Mouse (Mus musculus) layer of hippocampus, postnatal 14 days (tissue): ENCODE measurements around the gene Lhfpl3. TPM values are rescaled to one million over a fixed set of nuclear protein-coding genes. Genes with fewer than 3 reads are reported as not detected.
A peak's percentile ranks its signal among the peaks of the same experiment; 100 is the strongest.

Source experiments
- DNase-seq, 2 experiments: peaks; one replicate each; pipeline ENCODE4 v3.0.0; 2021 to 2022; ENCODE audit warnings: low spot score in 2 of 2, mixed read lengths in 1 of 2
- total RNA-seq, 2 experiments: library from RNA; stranded (reverse); gene quantifications; 2 replicates each; pipeline ENCODE4 v1.2.3; 2021

Gene Lhfpl3
- total RNA-seq, 2 experiments from 2014 or later = 25.7 to 27.1 TPM

DNA sequence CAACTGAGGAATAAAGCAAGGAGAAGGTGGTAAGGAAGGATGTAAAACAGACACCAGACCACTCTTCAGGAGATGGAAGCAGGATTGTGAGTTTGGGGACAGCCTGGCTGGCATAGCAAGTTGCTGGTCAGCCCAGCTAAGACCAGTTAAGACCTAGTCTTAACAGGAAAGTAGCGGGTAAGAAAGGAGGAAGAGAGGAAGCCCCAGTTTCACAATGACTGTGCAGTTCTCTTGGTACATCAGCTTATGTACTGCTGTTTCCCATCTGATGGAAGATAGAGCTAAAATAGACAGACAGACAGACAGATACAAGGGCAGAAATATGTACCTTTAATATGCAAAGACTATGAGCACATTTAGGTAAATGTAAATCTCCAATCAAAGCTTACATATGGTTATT, 171.3 kb downstream of the Lhfpl3 start:
- no peak for DNase-seq

DNA sequence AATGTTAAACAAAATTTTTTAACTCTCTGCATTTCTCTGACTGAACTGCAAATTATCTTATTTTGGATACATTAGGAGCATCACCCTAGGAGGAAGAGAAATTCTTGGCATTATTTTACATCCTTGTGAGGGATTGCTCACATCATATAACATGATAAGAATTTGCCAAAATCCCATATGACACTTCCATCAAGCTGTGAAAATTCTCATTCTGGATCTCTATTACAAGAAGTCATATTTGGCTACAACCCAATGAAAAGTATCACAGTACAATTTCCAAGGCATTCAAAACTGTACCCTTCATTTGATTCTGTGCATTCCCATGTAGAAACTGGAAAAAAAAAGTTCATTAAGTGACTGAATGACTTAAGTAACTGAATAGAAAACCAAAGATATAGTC, 180.3 kb downstream of the Lhfpl3 start:
- no peak for DNase-seq

DNA sequence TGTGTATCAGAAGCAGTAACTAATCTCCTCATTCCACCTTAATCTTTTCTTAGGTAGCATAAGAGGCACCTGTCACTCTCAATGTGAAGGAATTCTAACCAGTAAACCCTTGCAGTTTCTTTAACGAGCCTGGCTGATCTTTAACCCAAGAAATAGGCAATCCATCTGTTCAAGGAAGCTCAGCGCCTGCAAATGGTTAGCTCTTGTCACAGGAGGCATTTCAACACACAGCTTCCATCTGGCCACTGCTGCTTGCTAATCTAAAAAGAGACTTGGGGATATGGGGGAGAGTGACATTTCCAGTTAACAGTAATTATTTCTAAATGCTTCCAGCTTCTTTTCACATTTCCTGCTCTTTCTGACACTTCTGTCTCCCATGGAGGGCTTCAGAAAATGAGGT, 182.9 kb downstream of the Lhfpl3 start:
- DNase-seq = peak; percentile 10 to 28

DNA sequence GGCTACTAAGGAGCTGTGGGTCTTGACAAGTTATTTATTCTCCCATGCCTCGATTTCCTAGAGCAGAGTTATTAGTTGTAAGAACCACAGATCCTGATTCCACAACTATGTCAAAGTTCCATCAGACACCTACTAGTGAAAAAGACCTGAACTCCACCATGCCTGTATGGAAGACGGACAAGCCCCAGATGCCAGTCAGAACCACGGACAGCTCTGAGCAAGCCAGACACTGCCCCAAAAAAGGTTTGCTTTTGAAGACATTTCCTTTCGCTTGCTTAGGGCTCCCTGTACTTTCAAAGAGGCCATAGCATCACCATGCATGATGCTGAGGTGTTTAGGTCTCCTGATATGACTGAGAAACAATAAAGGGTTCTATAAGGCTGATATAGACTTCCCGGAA, 197.4 kb downstream of the Lhfpl3 start:
- DNase-seq = no peak

DNA sequence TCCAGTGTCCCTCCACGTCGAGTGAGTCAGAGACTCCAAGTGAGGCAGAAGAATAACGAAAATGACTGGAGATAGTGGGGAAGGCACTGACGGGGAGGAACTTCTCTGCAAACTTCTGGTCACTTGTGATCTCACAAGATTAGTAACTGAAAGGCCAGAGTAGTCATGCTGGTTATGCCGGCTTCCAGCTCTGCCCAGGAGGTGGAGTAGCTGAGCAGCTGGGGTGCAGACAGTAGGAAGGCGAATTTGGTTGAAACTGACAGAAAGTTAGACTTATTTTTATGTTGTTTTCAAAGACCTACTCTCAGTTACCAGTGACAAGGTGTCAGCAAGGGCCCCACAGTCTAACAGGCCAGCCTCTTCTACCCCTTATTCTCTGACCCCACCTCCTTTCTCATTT, 217.4 kb downstream of the Lhfpl3 start:
- DNase-seq = no peak

DNA sequence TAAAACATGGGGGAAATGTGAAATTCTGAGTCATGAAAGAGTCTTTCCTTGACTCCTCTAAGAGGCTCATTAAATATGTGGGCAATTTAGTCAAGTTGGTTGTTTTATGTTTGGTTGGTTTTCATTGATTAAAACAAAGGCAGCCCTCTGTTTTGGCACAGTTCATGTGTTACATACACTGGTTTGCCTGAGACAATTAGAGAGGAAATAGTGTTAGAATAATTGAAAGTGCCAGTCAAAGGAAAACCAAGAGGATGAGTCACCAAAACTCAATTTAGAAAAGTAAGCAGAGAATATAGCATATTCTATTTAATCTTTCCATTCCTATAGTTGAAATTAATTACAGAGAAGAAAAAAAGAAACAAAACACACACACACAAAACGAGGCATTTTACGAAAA, 240.9 kb downstream of the Lhfpl3 start:
- no peak for DNase-seq

DNA sequence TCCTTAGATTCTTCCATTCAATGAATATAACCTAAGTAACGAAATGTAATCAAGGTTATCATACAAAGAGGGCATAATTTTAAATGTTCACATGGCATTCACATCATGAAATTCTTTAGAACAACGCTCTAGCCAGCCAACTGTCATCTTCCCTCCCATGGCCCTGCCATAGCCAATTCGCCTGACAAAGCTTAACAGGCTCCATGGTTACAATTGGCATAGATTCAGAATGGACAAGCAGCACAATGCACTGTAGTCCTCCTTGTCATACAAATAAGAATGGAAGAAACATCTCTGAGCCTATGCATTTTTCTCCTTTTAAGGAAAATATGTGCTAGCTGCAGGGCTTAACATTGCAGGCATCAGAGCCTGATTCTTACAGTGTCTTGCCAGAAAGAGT, 254.0 kb downstream of the Lhfpl3 start:
- no peak for DNase-seq

DNA sequence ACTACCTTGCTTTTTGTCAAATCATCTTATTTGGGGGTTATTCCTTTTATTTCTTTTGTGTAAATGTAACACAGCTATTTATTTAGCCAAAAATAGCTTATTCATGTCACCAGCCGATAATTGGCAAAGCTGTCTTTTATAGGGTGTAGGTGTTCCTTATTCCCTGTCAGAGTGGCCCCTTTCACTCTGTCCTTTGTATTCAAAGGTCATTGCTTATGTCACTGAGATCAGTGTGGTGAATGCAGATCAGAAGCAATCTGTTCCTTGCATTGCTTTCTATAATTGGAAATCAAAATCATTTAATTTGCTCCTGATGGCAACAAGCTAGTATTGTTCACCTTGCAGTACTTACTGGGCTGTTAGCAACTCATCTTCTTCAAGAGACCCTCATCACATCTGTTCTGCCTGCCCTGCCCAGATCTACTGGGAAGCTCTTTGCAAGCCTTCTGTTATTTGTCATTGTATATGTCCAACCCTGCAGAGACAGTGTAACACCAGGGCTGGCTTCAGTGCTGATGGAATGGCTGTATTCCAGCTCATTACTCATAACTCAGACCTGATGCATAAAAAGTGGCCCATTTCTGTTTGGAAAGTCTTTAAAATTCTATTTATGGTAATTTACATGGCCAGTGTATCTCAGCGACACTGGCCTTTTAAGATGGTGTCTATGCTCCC, 257.4 kb downstream of the Lhfpl3 start:
- DNase-seq = peak in 1 of 2 experiments; percentile 9

DNA sequence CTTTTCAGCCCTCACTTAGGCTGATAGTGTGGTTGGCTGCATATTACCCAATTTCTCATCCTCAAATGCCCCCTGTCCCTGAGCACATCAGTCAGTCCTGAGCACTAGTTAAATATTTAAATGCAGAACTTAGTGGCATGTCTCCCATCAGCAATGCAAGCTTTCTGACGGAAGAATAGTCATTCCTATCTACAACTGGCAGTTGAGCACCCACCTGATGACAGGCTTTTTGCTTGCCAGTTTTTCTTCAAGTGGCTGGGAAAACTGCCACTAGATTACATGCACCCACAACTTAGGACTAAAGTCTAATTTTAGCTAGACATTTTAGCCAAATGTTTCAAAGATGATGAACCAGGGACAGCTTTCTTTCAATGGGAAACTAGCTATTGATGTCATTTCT, 260.3 kb downstream of the Lhfpl3 start:
- DNase-seq = no peak

DNA sequence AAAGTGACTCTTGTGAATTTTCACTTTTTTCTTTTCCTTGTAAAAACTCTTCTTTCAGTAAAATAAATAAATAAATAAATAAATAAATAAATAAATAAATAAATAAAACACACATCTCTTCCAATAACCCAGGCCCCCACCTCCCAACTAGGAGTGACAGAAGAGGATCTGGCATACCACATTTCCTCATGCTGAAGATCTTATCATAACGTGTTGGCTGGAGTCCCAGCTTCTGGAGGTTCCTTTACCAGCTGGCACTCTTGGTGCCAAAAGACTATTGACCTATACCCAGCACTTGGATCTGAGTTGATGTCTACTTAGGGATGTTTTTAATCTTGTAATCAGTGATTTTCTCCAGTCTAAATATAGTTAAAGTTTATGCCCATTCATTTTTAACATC, 264.6 kb downstream of the Lhfpl3 start:
- DNase-seq = no peak

DNA sequence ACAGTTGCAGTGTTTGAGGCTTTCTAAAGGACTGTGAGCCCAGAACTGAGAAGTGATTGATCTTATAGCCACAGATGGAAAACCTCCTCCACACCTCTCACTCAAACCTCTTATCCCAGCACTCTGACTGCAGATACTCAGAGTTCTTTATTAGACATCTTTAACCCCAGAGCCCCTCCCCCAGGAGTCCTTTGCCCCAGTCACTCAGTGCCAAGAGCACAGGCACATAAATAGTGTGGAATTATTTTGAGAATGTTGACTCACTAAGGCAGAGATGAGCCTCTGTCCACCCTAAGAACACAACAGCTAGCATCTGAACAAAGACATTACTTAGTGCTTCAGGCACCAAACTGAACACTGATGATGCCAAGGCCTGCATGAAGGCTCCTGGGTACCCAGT, 268.1 kb downstream of the Lhfpl3 start:
- no peak for DNase-seq

DNA sequence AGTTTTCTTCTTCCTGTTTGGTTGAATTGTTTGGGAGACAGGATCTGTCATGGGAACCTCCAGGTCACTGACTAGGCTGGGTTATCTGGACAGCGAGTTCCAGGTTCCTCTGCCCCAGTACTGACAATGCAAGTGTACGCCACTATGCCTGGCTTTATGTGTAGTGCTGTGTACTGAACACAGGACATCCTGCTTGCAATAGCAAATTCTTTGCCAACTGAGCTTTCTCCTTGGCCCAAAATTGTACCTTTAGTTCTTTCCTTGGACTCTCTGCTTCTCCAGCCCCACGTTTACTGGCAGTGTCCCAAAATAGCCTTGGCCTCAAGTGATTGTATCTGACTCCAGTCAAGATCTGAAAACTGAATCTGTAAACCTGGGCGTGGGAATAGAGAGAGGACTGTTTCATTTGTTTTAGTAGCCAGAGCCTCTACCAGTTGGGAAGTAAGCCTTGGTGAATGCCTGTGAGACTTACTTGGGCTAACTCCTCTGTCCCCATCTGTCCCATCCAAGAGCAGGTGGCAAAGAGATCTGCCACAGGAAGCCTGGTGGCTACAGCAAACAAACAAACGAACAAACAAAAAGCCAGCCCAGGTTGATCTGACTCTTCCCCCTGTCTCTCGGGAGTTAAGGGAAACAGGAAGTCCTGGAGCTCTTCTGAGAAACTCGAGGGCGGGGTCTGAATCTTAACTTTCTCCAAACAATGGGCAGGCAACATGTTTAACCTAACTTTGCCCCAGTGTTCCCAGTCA, 269.9 kb downstream of the Lhfpl3 start:
- DNase-seq = no peak

DNA sequence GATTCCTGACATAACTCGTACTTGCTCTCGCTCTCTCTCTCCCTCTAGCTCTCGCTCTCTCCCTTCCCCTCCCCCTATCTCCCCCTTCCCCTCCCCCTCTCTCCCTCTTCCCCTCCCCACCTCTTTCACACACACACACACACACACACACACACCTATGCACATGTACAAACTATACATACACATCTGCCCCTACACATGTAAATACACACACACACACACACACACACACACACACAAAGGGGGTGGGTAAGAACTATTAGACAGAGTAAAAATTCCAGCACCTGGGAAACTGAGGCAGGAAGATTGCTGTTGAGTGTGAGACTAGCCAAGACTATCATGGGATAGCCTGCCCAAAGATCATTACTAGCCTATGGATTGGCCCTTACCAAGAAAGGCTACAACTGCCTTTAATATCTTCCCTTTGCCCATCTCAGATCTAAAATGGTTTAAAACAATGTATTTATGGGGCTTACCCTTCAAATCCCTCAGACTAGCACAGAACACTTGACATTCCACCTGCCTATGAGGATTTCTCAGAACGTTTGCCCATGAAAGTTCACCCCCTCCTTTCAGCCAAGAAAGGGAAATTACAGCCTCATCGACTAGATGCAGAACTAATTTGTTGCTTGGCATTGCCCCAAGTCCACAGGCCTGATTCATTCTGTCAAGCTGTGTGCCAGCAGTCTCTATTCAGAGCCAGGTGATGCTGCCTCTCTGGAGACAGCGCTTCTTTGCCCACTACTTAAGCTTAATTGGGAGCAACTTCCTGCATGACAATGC, 289.3 kb downstream of the Lhfpl3 start:
- DNase-seq = peak; percentile 26 to 34

DNA sequence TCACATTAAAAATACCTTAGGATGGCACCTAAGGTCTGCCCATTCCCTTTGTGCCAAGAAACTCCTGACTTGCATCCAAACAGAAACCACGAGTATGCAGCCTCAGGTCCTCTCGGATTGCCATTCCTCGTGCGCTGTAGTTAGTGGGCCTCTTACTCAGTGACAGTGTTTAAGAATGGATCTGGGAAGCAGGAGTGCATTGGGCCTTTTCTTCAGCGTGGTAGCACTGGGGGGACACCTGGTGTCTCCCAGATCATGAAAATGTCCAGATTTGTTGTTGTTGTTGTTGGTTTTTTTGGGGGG, 289.8 kb downstream of the Lhfpl3 start:
- no peak for DNase-seq

DNA sequence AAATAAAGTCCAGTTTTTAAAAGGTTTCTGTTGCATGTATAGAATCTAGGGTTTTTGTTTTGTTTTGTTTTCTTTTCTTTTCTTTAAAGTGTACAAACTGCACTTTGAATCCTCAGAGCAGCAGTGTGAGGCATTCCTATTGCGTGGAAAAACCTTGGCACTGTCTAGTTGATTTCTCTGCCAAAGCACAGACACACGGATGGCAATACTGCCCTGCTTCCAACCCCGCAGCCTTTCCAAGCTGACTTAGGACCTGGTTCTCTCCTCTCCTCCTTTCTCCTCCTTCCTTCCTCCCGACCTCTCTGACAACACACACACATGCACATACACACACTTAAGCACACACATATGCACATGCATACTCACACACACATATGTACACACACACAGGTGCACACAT, 294.6 kb downstream of the Lhfpl3 start:
- no peak for DNase-seq

DNA sequence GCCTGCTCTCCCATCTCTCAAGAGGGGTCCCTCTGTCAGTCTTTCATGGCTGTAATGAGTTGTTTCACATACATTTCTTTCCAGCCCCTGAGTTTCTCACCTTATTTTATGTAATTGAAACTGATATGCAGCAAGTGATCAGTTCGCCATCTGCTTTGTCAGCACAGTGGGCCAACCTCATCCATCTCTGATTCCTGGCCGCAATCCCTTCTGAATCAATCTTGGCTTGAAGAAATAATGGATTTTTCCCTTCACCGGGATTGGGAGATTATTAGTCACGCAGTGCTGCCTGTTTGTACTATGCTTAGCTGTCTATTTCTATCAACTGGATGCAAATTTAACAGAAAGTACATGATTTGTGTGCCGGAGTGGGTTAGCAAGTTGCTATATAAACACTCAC, 297.0 kb downstream of the Lhfpl3 start:
- DNase-seq = peak in 1 of 2 experiments; percentile 40

DNA sequence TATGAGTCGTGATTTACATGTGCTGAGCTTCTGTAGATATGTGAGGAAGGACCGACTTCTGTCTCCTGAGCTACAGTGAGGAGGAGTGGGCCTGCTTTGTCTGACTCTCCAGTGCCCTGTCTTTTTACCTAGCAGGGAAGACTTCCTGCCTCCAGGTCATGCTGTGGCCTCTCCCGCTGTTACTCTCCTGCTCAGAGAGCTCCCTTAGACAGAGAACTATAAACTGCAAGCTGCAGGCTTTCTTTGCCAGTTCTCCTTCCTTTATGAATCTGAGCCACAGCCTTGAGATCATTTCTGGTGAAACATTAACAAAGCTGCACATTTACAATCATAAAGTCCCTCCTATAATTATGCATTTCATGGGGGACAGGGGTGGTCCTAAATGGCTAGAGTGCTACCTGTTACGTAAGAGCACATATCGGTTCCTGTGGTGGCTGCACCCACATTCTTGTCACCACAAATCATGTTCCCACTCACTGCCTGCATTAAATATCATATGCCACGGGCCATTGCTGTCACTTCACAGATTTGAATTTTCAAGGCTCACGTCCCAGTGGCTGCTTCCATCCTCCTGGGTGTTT, 303.3 kb downstream of the Lhfpl3 start:
- no peak for DNase-seq

DNA sequence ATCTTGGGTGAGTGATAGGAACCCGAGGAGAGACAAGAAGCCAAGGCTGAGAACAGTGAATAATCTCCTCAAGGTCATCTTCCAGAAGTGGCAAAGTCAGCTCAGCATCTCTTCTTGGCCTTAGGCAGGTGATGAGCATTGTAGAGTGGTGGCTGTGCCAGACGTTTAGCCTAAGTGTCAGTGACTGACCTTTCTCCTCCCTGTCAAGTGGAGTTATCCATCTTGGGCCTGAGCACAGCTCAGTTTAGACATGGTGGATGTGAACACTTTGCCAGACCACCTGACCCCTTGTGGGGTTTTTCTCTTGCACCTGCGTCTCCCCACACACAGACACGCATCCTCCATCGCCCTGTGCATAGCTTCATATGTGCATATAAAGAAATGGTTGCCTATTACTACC, 305.6 kb downstream of the Lhfpl3 start:
- DNase-seq = no peak

DNA sequence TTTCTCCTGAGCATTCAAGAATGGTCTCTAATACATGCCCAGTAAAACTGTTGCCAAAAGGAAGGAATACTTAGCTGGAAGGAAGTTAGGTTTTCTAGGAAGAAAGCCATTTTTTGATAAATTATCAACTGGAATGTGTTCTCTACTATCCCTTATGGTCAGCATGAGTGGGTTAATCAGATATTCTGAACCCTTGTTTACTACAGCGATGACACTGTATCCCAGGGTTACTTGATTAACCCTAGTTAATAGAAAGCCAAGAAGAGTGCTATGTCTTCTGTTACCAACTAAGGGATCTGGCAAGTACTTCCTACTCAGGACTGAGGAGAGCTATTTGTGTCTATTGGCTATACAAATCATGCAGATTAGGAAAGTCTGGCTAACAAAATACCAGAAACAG, 349.0 kb downstream of the Lhfpl3 start:
- no peak for DNase-seq

DNA sequence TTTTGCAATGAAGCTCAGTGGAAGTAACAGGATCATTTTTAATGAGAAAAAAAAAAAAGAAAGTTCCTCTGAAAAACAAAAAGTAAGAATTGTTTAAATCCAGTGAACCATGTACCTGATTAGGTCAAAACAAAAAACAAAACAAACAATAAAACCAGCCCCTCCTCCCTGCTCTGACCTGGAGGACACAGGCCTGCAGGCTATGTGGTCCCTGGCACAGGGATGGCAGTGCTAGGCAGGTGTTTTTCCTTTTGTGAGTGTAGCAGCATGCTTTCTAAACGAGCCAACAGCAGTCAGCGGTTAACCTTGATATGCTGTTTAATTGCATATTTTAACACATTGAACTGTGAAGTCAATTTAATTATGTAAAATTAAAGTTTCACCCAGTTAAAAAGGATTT, 360.7 kb downstream of the Lhfpl3 start:
- DNase-seq = no peak

DNA sequence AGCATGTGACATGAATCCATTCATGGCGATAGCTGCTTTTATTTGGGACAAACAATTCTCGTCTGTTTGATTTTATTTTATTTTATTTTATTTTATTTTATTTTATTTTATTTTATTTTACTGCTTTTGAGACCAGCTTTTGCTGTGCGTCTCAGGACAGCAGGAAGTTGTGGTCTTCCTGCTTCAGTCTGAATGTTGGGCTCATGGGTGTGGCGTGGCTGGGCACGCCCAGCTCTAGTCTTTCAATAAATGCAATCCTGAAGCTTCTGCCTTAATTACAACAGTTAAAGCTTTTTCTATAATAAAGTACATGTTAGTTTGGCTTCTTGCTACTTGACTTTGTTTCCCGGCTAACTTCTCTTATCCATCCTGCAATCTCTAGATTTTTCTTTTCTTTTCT, 365.4 kb downstream of the Lhfpl3 start:
- no peak for DNase-seq

DNA sequence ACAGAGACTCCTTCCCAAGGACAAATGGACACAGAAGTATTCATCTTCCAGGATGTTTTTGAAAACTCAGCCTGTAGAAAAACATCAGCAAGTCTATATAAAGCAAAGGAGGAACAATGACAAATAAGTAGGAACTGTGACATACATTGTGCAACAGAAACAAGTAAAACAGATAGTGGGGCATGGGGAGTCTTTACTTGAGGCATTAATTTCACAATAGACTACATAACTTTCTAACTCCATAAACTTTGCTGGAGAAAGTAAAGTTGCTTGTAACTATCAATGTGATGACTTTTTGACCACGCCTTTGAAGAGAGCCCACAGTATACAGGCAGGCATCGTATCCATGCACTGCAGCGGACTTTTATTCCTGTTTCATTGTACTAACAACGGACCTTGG, 368.4 kb downstream of the Lhfpl3 start:
- no peak for DNase-seq
